Mouse (Mus musculus) small intestine, adult 2 months (tissue): ENCODE measurements at regions not wholly inside any gene's neighbourhood (a gene's known extent, or its start where the extent isn't known, plus 50 kb on each side); places are given as distances from the start of the nearest gene placed in this dataset.

Experiments used
- H3K27ac ChIP-seq: fragments of 200-500 bp; 2 replicates; pipeline ENCODE4 v1.5.1; 2012; ENCODE audit warnings: low read depth, low read length, control low read depth, inconsistent platforms; ENCODE audit not compliant: insufficient read depth
- H3K27me3 ChIP-seq: fragments of 200-500 bp; 2 replicates; pipeline ENCODE4 v1.6.1; 2012; ENCODE audit warnings: mild to moderate bottlenecking, moderate library complexity, low read length, inconsistent platforms; ENCODE audit not compliant: control insufficient read depth, insufficient read depth
- H3K36me3 ChIP-seq: fragments of 200-500 bp; 2 replicates; pipeline ENCODE4 v1.6.1; 2012; ENCODE audit warnings: mild to moderate bottlenecking, low read length, control low read depth, inconsistent platforms; ENCODE audit not compliant: control insufficient read depth, insufficient read depth
- H3K4me1 ChIP-seq: fragments of 200-500 bp; 2 replicates; pipeline ENCODE4 v1.6.1; 2012; ENCODE audit warnings: low read length, inconsistent platforms, mixed read lengths; ENCODE audit not compliant: control insufficient read depth, insufficient read depth, insufficient read length
- H3K4me3 ChIP-seq: fragments of 200-500 bp; 2 replicates; pipeline ENCODE4 v1.5.1; 2012; ENCODE audit warnings: low read depth, mild to moderate bottlenecking, control low read depth, inconsistent platforms, low read length, moderate library complexity
- CTCF ChIP-seq: fragments of 200-500 bp; IDR thresholded peaks from 2 replicates; pipeline ENCODE4 v1.5.1; 2012; ENCODE audit warnings: low read depth, mild to moderate bottlenecking, control low read depth, inconsistent platforms, low read length, moderate library complexity, mixed read lengths; ENCODE audit not compliant: insufficient replicate concordance, insufficient read length; ENCODE audit errors: extremely low read depth
- POLR2A ChIP-seq: fragments of 200-500 bp; IDR thresholded peaks from 2 replicates; pipeline ENCODE4 v1.6.1; 2012; ENCODE audit warnings: low read depth, mild to moderate bottlenecking, control low read depth, inconsistent platforms, low read length, moderate library complexity
- WGBS: fragments of 180-500 bp; shearing (Covaris S2); methylation state at CpG from one replicate; pipeline ENCODE4 v1.1.7; 2018; 5-methylcytosine and 5-hydroxymethylcytosine counted together

DNA sequence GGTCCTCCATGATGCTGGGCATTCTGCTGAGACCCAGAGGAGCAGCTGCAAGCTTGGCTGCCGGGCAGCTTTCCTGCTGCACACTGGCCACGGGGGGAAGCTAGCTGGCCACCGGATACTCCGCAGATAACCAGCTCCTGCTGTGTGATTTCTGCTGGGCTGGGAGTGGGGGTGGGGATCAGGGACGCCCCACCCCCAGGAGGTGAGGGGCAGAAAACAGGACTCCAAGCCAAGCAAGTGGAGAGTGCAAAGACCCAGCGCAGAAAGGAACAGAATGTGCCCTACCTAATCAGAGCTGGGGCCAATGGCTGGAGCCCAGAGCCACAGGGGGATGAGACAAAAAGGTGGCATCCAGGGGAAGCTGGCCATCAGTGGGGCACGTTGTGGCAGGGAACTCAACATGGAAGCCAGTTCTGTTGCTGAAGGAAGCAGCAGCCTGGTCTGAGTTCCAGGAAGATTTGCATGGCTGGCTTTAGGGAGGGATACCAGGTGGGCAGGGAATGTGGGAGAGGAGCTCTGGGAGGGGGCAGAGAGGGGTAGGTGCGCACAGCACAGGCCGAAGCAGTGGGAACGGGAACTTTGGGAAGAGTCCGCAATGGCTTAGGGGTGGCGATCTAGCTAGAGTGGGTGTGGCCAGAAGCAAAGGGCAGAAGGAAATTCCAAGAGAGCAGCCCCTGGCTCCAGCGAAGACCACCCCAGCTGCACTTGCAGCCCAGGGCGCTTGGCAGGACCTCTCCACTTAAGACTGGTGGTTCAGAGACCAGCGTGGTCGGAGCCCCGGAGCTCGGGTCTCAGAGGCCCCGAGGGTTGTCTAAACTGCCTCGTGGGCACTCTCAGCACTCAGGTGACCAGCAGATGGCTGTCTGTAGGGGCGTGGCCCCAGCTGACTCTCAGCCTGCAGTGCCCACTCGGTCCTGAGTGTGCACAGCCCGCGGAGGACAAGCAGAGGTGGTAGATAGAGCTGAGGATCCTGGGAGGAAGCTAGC is 86.6 kb downstream of the 1700001O22Rik start:
- TF ChIP-seq POLR2A, result 0 out of 2 replicates have a peak, but pooled peaks have one; percentile 17
- no peak for TF ChIP-seq CTCF
- Histone ChIP-seq H3K36me3 (no peaks in the 10 kb centered on the region), H3K4me3 (peak overlapping the region; percentile 27), H3K27ac (peak overlapping the region; percentile 85), H3K4me1 (peaks cover 42% of the 10 kb centered on the region), H3K27me3 (no peaks in the 10 kb centered on the region)
- 12% methylated on average over 24 of the region's 24 CpGs for WGBS

GRCm38 (mm10) chr2:30715720-30716310 is 87.6 kb downstream of the 1700001O22Rik start:
- H3K36me3 ChIP-seq, result no peaks in the 10 kb centered on the region
- no peak overlapping the region for H3K27ac ChIP-seq
- no peaks in the 10 kb centered on the region for H3K27me3 ChIP-seq
- TF ChIP-seq CTCF (no peak), POLR2A (no peak)
- peaks cover 45% of the 10 kb centered on the region for H3K4me1 ChIP-seq
- no peak overlapping the region for H3K4me3 ChIP-seq
- 64% methylated on average over 4 of the region's 4 CpGs for WGBS

GRCm38 (mm10) chr2:30713535-30713934 is 89.9 kb downstream of the 1700001O22Rik start:
- no peak overlapping the region for H3K27ac ChIP-seq
- H3K4me3 ChIP-seq, result no peak overlapping the region
- WGBS, result 8% methylated on average over 3 of the region's 3 CpGs
- no peaks in the 10 kb centered on the region for H3K27me3 ChIP-seq
- H3K4me1 ChIP-seq, result peaks cover 36% of the 10 kb centered on the region
- no peaks in the 10 kb centered on the region for H3K36me3 ChIP-seq
- no peak for TF ChIP-seq CTCF
- no peak for TF ChIP-seq POLR2A

GRCm38 (mm10) chr2:30712841-30713401 is 90.5 kb downstream of the 1700001O22Rik start:
- Histone ChIP-seq H3K36me3 (no peaks in the 10 kb centered on the region), H3K4me1 (peaks cover 30% of the 10 kb centered on the region), H3K27me3 (no peaks in the 10 kb centered on the region), H3K4me3 (no peak overlapping the region), H3K27ac (peak overlapping the region; percentile 91)
- no peak for TF ChIP-seq CTCF
- no peak for TF ChIP-seq POLR2A
- WGBS, result 55% methylated on average over 9 of the region's 9 CpGs

DNA sequence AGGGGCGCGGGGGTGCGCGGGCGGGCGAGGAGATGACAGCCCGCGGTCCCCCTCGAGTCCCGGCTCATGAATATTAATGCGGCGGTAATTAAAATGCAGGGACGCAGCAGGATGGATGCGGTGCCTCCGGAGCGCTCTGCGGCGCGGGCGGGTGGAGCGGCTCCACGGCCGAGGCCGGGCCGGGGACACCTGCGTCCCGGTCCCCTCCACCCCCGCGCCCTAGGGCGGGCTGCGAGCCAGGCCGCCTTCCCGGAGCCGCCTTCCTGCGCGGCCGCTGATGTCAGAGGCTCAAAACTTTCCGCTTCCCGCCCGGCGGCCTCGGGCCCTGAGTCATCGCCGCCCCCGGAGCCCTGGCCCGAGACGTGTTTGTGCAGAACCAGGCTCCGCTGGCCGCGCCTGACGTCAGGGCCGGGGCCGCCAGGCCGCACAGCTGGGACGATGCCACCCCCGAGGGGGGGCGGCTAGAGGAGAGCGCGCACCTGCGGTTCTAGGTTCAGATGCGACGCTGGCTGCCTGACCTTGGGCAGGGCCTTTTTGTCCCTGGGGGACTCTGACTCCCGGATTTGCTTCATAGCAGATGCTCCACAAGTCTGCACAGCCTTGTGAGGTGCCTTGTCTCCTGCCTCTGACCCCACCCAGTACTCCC is 91.5 kb downstream of the 1700001O22Rik start:
- peak; percentile 16; the same call in 1 of the 2 replicates for TF ChIP-seq POLR2A
- 0 out of 2 replicates have a peak, but pooled peaks have one; percentile 9 for TF ChIP-seq CTCF
- under 1% methylated on average over 63 of the region's 63 CpGs for WGBS
- Histone ChIP-seq H3K27me3 (no peaks in the 10 kb centered on the region), H3K4me1 (peaks cover 28% of the 10 kb centered on the region), H3K36me3 (no peaks in the 10 kb centered on the region), H3K4me3 (peak overlapping the region; percentile 64), H3K27ac (peak overlapping the region; percentile 91)

GRCm38 (mm10) chr2:30711476-30711852 is 92.0 kb downstream of the 1700001O22Rik start:
- H3K27ac ChIP-seq, result peak overlapping the region; percentile 91

More at GRCm38 (mm10) chr2:30711476-30711852, 92.0 kb downstream of the 1700001O22Rik start:
- H3K36me3 ChIP-seq, result no peaks in the 10 kb centered on the region
- H3K27me3 ChIP-seq, result no peaks in the 10 kb centered on the region
- peak overlapping the region; percentile 64 for H3K4me3 ChIP-seq
- TF ChIP-seq POLR2A, result no peak
- TF ChIP-seq CTCF, result no peak
- peaks cover 24% of the 10 kb centered on the region for H3K4me1 ChIP-seq
- WGBS, result 5% methylated on average over 15 of the region's 15 CpGs
